Mouse (Mus musculus) kidney, adult 2 months (tissue): Measurements from ENCODE around the gene Olfr58.

ENCODE experiments used
- CTCF ChIP-seq: fragments of 200-500 bp; conservative IDR thresholded peaks from 2 replicates; pipeline ENCODE4 v1.5.1; 2011; ENCODE audit warnings: low read depth, mild to moderate bottlenecking, control low read depth, low read length, moderate library complexity, mixed read lengths; ENCODE audit not compliant: insufficient read depth, insufficient read length
- POLR2A ChIP-seq: fragments of 200-500 bp; IDR thresholded peaks from one replicate; pipeline ENCODE4 v1.6.1; 2011; ENCODE audit warnings: low read depth, low read length, control low read depth

DNA sequence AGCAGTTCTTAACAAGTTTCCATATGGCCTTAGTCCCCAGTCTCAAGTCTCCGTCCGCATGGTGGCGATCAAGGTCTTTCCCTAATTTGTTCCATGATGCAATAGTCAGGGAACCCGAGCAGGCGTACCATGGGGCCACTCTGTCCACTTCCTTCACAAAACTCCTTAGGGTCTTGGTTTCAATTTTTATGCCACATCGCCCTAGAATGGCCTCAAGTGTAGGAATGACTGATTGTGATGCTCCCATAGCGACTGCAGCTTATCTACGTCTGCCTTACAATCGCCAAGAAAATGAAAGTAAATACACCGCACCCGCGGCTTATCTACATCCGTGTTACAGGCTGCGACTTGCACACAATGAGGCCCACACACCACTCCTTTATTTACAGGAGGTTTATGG, 10.4 kb upstream of the Olfr58 start:
- TF ChIP-seq POLR2A (no peak), CTCF (no peak)
